Mouse (Mus musculus) gastrocnemius, adult 8-10 months (tissue): ENCODE data around the gene Akap6. TPM values are rescaled to one million over a fixed set of nuclear protein-coding genes. Genes with fewer than 3 reads are reported as not detected.

Experiments
- DNase-seq, 2 experiments: peaks; one replicate each; pipeline ENCODE4 v3.0.0; 2022; ENCODE audit warnings: low spot score in 2 of 2
- total RNA-seq, 4 experiments: library from RNA; stranded (reverse); gene quantifications; 2 replicates each; pipeline ENCODE4 v1.2.4; 2022

The Akap6 gene
- total RNA-seq, 4 experiments from 2014 or later, result 25.4 to 43.1 (median 33.9) TPM

DNA sequence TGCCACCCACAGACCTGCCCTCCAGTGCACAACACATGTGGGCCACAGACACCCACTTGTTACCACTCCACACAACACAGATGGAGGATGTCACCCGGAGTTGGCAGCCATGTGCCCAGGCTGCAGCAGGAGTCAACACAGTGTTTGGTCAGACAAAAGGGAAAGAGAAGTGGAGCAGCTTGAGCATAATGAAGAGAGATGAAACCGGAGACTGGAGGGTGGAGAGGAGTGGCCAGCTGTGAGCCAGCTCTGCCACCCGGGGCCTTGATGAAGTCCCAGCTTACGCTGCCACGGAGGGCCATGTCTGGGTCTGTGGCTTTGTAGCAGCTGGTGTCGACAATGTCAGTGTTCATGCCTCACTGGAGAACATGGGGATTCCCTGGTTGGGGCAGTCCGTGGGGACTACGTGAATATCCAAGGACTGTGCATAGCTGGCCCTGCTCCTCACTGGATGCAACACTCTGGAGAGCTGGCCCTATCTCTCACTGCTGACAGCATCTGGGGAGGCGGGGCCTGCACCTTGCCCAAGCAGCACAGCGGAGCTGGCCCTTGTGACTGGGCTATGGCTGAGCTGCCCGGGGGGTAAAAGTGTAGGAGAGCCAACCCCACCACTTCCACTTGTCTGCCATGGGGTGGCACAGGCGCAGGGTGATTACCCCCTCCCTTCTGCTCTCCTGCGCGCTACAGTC is 148.8 kb downstream of the Akap6 start:
- no peak for DNase-seq

DNA sequence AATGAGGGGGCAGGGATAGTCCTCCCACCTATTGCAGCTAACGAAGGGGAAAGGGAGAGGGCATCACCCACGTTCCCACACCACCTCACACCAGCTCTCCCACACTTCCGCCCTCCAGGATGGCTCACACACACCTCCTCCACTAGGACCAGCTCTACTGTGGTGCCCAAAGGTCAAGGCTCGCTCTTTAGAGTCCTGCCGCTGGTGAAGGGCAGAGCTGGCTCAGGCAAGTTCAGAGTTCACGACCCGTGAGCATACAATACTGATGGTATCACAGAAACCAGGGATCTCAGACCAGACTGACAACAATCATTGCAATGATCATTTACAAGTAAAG is 149.3 kb downstream of the Akap6 start:
- DNase-seq, result no peak

DNA sequence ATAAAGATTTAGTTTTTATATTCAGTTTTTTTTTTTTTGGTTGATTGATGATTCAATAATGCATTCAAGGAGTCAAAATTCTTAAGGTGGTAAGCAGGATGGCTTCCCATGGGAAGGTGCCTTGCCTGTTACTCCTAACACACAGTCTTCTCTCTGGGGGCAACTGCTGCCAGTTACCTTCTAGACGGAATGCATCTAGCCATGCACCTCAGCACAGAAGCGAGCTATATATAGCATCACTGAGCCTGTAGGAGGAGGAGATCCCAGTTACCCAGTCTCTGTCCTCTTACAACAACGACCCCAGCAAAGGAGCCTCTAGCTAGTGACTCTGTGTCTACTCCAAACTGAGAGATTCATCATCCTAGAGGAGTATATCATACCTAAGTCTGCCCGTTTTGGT is 150.1 kb downstream of the Akap6 start:
- DNase-seq, result no peak

DNA sequence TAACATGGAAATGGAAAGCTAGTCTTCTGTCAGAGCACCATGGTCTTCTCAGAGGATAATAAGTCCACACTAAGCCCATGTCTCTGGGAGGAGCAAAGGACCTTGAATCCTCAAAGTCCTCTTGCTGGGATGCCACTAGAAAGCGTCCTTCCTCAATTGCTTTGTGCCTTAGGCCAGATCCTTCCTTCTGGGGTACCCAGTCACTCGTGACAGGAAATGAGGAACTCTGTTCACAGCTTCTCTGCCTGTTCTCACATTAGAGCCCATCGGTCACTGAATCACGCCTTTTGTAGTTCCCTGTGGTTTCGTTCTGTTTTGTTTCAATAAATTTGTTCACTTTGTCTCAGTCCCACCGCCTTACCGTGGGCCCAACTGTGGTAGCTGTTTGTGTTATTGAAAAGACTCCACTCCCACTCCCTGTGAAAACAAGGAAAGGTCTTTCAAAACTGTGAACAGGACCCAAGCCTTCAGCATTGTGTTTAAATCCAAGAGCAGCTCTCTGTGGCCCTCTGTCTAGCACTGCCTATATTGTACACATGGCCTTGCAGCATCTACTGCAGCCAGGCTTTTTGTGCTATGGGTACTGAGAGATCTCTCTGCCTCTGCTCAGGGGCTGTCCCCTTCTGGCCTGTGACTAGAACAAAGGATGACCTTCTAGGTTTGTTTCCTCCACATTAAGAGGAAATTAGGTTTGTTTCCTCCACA is 151.3 kb downstream of the Akap6 start:
- DNase-seq, result no peak

DNA sequence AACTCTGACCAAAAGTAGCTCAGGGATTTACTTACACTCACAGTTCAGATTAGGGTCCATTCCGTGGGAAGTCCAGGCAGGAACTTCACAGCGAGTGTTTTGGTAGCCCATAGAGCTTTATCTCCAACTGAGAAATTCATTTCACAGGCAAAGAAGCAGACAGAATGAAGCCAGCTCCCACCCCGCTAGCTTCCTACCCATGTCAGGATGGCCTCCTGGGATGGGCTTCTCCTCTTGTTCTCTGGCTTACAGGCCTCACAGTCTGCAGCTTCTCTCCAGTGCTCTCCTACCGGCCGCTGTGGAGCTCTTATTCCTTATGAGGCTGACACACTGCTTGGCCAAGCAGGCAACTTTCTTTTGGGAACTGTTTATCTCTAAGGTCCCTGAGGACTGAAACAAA is 152.0 kb downstream of the Akap6 start:
- DNase-seq, result no peak

DNA sequence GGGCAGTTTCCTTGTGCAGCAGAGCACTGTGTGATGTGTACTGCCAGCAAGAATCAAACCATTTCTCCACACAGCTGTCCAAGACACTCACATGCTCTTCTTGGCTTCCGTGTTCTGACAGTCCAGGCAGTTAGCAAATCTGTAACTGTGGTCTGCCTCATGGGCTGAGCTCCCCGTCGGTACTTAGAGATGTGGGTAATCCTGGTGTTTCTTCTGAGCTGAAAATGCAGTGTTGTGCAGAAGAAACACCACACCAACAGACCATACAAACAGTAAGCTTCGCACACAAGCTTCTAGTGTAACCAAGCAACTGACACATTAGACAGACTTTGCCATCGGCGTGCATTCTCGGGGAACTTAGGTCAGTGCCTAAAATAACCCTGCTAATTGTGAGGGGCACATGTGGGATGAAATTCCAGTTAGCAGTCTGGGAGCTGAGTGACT is 155.1 kb downstream of the Akap6 start:
- peak; percentile 36 to 53 for DNase-seq

DNA sequence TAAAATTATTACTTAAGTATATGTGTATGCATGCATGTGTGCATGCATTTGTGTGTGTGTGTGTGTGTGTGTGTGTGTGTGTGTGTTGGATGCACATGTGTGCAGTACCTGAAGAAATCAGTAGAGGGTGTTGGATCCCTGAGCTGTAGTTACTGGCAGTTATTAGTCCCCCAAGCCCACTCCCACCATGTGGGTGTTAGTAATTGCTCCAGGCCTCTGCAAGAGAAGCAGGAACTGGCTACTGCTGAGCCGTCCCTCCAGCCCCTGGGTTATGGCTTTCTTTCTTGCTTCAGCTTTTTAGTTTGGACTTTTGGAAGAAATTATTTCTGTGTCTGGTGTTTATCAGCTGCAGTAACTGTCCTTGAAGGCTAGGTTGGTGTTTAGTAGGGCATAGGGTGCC is 156.9 kb downstream of the Akap6 start:
- no peak for DNase-seq

DNA sequence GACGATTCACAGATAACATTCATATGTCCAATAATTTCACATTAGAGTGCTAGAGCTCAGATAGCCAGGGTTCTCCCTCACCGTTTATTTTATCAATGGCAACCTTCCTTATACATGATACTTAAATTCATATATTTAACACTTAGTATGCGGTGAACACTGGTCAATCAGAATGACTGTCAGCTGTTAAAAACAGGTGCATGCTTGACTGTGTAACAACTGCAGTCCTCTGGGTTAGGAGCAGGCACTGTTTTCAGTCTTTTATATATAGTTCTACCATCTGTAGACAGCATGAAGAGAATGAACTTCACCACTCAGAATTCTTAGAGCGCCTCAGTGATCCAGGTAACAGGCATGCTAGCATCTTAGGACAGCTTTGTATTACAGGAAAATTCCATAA is 158.1 kb downstream of the Akap6 start:
- DNase-seq, result no peak

DNA sequence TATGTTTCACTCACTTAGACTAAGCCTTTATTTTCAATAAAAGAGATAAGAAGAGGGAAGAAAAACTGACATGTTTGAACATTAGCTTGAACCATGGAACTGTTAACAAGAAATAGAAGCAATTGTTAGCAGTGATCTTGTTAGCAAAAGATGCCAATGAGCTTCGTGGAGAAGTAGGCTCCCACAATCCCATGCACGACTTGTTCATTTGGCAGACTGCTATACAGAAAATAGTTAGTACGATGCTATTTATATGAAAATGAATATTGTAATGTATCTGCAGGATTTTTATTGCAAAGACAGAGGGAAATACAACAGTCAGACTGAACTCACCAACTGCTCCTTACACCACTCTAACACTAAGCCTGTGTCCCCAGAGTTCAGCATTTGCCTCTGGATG is 162.7 kb downstream of the Akap6 start:
- no peak for DNase-seq

DNA sequence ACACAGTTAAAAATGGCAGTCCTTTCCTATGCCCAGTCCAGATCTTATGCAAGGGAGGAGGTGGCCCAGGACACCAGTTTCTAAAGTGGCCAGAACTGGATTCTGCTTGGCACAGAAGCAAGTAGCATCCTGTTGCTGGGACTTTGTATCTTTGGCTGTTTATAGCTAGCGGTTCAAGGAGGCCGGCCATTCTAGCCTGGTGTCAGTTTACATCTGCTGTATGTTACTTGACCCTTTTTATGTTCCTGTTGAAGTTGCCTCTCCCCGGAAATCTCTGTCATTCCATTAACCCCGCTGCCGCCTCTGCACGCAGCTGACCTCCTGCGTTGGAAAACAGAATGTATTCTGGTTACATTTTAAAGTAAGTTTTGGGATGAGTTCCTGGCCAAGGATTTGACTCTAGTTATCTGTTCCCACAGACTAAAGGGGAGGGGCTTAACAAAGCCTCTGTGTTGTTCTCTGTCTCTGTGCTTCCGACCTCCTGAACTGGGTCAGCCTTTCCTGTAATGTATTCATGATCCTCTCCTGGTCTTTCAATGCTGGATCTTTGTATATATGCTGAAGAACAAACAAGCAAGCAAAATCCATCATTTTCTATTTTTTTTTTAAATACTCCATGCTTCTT is 168.9 kb downstream of the Akap6 start:
- DNase-seq, result peak; percentile 66 to 82

DNA sequence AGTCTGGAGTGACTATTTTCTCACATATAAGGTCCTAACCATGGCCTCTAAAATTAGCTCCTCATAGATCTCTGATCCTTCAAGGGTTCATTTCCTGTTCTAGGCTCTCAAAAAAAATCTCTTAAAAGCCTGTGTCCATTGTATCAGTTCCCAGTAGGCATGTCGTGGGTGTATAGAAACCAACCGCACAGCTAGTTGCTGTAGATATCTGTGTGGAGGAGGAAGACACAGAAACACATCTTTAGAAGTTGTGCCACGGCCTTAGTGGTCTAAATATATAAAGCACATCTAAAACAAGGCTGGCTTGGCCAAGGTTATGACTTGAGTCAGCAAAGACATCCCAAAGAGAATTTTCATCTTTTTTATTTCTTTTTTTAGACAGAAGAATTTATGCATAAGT is 172.4 kb downstream of the Akap6 start:
- no peak for DNase-seq

DNA sequence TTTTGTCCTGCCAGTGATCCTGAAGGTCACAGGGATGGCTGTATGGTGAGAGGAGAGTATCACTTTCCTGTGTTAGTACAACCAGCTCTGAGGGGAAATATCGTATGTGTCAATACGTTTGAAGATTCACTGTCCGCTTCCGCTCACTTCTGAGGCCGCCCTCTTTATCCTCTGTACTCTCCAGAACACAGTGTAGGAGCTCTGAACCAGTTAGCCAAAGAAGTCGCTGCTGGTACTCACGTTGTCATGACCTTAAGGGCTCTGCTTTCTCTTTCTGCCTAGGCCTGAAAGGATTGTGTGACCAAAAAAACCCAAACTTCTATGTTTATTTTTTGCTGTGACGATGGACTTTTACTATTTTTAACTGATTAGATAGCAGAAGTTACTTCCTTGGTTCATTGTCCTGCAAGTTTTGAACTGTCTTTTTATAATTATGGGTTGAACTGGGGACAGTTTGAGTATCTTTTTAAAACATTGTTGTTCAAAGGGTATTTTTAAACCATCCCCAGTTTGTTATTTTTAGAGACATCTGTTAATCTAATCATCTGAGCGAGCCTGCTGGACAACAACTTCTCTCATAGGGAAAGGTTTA is 175.2 kb downstream of the Akap6 start:
- DNase-seq, result no peak

DNA sequence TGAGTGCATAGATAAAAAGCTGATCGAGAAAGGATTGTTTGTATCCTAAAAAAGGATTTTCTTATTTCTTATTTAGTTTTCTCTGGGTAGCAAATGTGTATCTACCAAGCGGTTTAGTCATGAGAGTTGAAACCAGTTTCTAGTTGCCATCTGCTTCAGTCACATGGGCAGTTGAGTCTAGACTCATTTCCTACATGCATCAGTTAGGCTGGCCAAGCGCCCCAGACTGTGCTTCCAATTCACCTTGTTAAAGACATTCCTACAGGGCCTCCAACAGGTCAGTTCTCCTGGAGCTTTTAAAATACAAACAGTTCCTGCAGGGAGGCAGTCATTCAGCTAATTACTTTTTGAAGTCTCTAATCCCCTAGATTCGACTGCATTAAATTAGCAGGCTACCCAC is 176.9 kb downstream of the Akap6 start:
- DNase-seq, result no peak

DNA sequence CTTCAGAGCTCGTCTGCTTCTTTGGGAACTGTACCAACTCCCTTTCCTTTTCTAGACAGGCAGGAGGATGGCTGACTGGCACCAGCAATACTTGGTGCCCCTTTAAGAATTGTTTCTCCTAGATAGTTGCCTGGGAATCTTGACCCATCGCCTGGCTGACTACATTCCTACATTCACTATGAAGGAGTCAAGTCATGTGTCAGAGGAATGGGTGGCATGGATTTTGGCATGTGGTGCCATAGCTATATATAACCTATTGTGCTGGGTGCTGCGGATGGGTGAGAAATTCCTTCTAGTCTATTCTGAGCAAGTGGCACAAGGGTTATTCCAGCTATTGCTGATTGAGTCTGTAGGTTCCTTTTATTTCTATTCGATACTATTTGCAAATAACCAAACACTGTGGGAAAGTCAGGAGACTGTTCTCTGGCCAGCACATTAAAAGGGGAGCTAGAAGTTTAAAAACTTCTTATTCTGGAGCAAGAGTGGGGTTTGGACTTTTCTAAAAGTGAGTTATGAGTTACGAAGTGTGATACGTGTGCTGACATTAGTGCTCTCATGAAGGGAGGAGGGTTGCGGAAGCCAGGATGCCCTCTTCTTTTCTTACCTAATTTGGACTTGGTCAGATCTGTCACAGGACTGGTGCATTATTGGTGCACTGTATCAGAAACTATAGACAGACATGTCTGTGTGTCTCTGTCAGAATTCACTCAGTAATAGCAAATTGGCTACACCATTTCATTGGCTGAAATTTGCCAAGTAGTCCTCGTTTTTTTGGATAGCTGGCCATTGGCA is 178.0 kb downstream of the Akap6 start:
- no peak for DNase-seq

DNA sequence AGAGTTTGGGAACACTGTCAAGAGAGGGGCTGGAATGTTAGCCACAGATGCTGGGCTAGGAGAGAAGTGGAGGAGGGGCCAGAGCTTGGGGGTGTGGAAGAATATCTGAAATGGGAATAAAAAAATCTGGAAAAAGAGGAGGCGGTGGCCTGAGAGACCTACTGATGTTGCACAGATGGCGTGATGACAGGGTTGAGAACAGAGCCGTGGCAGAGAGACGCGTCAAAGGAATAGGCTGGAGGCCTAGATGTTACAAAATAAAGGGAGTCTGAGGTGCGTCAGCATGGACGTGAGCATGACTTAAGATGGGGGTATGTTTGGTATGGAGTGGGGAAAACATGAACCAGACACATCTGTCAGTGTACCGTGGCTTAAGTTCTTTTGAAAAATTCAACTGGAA is 180.1 kb downstream of the Akap6 start:
- no peak for DNase-seq

DNA sequence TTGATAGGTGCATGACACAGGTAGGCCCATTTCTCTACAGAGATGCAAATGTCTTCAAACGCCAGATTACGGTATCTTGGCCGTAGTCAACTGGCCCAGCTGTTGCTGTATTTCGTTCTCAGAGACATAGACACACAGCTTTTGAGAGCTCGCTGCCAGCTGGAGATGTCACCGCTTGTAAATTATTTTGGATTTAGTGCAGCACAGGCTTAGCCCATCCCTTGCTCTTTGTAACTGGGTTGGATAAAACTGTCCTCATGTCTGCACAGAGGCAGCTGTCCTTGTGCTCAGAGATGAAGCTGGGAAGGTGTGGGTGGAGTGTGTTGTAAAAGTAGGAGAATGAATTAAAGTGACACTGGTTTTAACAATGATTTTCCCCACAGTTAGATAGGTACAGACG is 193.3 kb downstream of the Akap6 start:
- DNase-seq, result no peak

DNA sequence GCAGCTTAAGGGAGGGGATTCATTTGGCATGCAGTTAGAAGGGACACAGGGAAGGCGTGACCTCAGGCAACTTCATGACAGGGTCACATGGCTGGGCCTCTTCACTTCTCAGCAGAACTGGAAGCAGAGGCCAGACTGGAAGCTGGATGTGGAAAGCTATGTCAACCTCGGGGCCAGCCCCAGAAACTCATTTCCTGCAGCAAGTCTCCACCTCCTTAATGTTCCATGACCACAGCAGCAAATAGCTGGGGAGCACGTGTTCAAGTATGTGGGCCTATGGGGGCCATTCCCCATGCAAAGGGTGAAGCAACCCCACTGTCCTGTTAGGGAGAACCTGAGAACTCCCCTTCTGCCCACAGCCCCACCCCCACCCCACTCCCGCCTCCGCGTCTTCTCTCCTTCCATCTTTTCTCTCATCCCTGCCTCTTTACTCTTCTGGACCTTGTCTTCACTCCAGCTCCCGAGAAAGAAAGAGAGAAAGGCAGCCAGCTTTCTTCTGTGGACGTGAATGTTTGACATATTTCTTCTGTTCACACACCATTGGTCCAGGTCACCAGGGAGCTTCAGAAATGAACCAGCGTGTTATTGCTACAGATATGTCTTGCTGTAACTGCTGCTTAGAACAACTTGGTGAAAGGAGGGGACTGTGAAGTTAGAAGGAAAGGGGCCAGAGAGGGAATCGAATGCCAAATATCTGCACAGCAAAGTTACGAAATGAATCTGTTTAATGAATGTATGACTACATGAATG is 194.6 kb downstream of the Akap6 start:
- DNase-seq, result no peak

DNA sequence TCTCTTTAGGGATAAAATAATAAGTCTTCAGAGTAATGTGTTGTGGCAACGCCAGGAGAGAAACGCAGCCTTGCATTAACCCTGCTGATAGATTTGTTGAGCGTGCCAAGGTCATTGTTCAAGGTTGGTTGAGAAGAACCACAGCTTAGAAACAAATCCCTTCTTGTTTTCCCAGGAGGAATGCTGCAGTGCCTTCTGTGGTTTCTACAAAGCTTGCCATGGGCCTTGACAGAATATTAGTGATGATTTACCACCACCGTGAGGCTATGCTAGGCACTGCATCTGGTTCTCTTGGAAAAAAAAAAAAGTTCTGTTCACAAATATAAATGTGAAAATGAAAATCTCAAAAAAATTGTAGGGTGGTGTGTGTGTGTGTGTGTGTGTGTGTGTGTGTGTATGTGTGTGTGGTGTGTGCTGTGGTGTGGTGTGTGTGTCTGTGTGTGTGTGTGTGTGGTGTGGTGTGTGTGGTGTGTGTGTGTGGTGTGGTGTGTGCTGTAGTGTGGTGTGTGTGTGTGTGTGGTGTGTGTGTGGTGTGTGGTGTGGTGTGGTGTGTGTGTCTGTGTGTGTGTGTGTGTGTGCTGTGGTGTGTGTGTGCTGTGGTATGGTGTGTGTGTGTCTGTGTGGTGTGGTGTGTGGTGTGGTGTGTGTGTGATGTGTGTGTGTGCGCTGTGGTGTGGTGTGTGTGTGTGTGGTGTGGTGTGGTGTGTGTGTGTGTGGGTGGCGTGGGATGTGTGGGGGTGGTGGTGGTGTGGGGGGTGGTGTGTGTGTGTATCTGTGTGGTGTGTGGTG is 196.7 kb downstream of the Akap6 start:
- peak in 1 of 2 experiments; percentile 23 for DNase-seq

DNA sequence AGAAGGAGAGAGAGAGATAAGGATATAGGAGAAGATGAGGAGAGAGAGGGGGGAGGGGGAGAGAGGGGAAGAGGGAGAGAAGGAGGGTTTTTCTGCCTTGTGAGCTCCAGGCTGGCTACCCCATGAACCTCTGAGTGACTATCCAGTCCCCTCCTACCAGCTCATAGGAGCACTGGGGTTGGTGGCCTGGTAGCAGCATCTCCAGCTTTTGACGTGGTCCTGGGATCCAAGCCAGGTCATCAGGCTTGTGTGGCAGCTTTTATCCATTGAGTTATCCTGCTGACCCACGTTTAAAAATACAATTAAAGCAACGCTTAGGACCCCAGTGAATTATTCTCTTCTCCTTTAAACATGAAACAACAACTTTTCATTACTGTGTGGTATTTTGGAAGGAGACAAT is 197.6 kb downstream of the Akap6 start:
- no peak for DNase-seq

DNA sequence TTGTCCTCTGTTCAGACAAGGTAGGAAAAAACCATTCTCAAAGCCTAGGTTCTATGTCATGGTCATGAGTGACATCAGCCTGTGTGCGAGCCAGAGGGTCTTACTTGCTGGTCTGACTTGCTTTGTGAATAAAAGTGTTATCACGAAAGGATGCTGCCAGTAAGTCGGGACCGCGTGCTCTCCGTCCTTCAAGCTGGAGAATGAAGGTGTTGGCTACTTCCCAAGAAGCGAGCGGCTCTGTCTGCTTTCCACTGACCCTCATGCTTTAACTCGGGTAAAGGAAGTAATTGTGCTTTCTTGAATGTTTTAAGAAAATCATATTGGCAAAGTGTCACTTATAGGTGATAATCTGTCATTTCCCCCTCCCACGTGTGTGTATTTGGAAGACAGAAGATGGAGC is 198.9 kb downstream of the Akap6 start:
- no peak for DNase-seq
